Mouse (Mus musculus): ENCODE data around the gene Manf.

Gene Manf

GRCm38 (mm10) chr9:106788812-106789321 lies 102.9 kb downstream of the Manf start, which contains the start of gene Rad54l2:
Gene Rad54l2, minus strand, starts transcription at chr9:106789194.
- in situ Hi-C loops (cut with MboI, MseI) = no loop called here

Measured in T-helper 2 cell (primary cell).